Mouse (Mus musculus): ENCODE results near the gene Efs. TPM values are rescaled to one million over a fixed set of nuclear protein-coding genes. Genes with fewer than 3 reads are reported as not detected.

Efs gene
- polyA plus RNA-seq, 1 experiment: 0.16 TPM

GRCm38 (mm10) chr14:54912109-54912850, 13.6 kb downstream of the Efs start:
- no peak for TF ChIP-seq MYOD1 (IDR thresholded peaks at IDR 0.05; ENCODE audit: control insufficient read depth, insufficient read length, low read depth)
- TF ChIP-seq MYOG (IDR thresholded peaks at IDR 0.05; ENCODE audit: control insufficient read depth, extremely low read depth, insufficient read length): no peak
- TF ChIP-seq CTCF (IDR thresholded peaks at IDR 0.05; ENCODE audit: control insufficient read depth, insufficient read depth, insufficient read length): no peak
- no peak for TF ChIP-seq MAX (IDR thresholded peaks at IDR 0.05)
- no peak for TF ChIP-seq FOSL1 (IDR thresholded peaks at IDR 0.05; ENCODE audit: insufficient read depth, low read length, poor library complexity, severe bottlenecking)
- no peak for TF ChIP-seq CEBPB (IDR thresholded peaks at IDR 0.05; ENCODE audit: low read depth)
- TF ChIP-seq USF1 (IDR thresholded peaks at IDR 0.05; ENCODE audit: low read depth): no peak
- peaks cover 42% of the 10 kb centered on the region for H3K27me3 ChIP-seq (ENCODE audit: control insufficient read depth, insufficient read depth, insufficient read length)
- no peak overlapping the region for H3K4me3 ChIP-seq (ENCODE audit: insufficient read depth, poor library complexity, severe bottlenecking)
- H3K79me3 ChIP-seq (ENCODE audit: low read depth): no peaks in the 10 kb centered on the region
- H3K36me3 ChIP-seq (ENCODE audit: control insufficient read depth, insufficient read depth): no peaks in the 10 kb centered on the region
- no peak overlapping the region for H3ac ChIP-seq (ENCODE audit: control insufficient read depth, insufficient read length, low read depth)
- H3K79me2 ChIP-seq (ENCODE audit: control insufficient read depth, insufficient read depth): no peaks in the 10 kb centered on the region

DNA sequence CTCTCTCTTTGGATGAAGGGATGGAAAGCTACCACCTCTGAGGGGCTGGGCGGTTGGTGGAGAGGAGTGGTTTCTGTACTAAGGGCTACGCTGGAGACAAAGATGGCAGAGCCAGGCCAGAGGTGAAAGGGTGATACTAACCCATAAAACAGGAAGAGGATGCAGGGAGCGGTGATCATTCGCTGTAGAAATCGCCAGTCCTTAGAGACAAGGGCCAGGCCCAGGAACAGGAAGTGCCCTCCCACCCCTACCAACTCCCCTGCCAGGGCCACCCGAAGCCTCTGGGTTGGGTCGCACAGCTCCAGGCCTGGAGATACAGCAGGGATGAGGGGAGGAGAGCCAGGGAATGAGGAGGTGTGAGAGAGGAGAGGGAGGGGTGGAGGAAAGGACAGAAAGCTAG, 17.2 kb downstream of the Efs start:
- H3K79me2 ChIP-seq (ENCODE audit: control insufficient read depth, insufficient read depth): no peaks in the 10 kb centered on the region
- H3K36me3 ChIP-seq (ENCODE audit: control insufficient read depth, insufficient read depth): no peaks in the 10 kb centered on the region

GRCm38 (mm10) chr14:54903641-54904040, 22.3 kb downstream of the Efs start:
- peaks cover 11% of the 10 kb centered on the region for H3K36me3 ChIP-seq (ENCODE audit: control insufficient read depth, insufficient read depth)
- no peaks in the 10 kb centered on the region for H3K79me2 ChIP-seq (ENCODE audit: control insufficient read depth, insufficient read depth)
- no peak for TF ChIP-seq FOSL1 (IDR thresholded peaks at IDR 0.05; ENCODE audit: insufficient read depth, low read length, poor library complexity, severe bottlenecking)
- TF ChIP-seq MYOD1 (IDR thresholded peaks at IDR 0.05; ENCODE audit: control insufficient read depth, insufficient read length, low read depth): no peak
- no peak for TF ChIP-seq USF1 (IDR thresholded peaks at IDR 0.05; ENCODE audit: low read depth)
- no peak for TF ChIP-seq MYOG (IDR thresholded peaks at IDR 0.05; ENCODE audit: control insufficient read depth, extremely low read depth, insufficient read length)
- no peak for TF ChIP-seq MAX (IDR thresholded peaks at IDR 0.05)
- TF ChIP-seq CTCF (IDR thresholded peaks at IDR 0.05; ENCODE audit: control insufficient read depth, insufficient read depth, insufficient read length): no peak
- no peak for TF ChIP-seq CEBPB (IDR thresholded peaks at IDR 0.05; ENCODE audit: low read depth)
- no peak overlapping the region for H3ac ChIP-seq (ENCODE audit: control insufficient read depth, insufficient read length, low read depth)
- H3K4me3 ChIP-seq (ENCODE audit: insufficient read depth, poor library complexity, severe bottlenecking): no peak overlapping the region
- H3K27me3 ChIP-seq (ENCODE audit: control insufficient read depth, insufficient read depth, insufficient read length): no peaks in the 10 kb centered on the region
- H3K79me3 ChIP-seq (ENCODE audit: low read depth): no peaks in the 10 kb centered on the region

More for the DNA sequence above, 17.2 kb downstream of the Efs start:
- H3ac ChIP-seq (ENCODE audit: control insufficient read depth, insufficient read length, low read depth): no peak overlapping the region
- H3K27me3 ChIP-seq (ENCODE audit: control insufficient read depth, insufficient read depth, insufficient read length): peaks cover 23% of the 10 kb centered on the region
- H3K4me3 ChIP-seq (ENCODE audit: insufficient read depth, poor library complexity, severe bottlenecking): no peak overlapping the region
- H3K79me3 ChIP-seq (ENCODE audit: low read depth): no peaks in the 10 kb centered on the region
- no peak for TF ChIP-seq MYOD1 (IDR thresholded peaks at IDR 0.05; ENCODE audit: control insufficient read depth, insufficient read length, low read depth)
- TF ChIP-seq MAX (IDR thresholded peaks at IDR 0.05): no peak
- no peak for TF ChIP-seq FOSL1 (IDR thresholded peaks at IDR 0.05; ENCODE audit: insufficient read depth, low read length, poor library complexity, severe bottlenecking)
- no peak for TF ChIP-seq MYOG (IDR thresholded peaks at IDR 0.05; ENCODE audit: control insufficient read depth, extremely low read depth, insufficient read length)
- TF ChIP-seq CTCF (IDR thresholded peaks at IDR 0.05; ENCODE audit: control insufficient read depth, insufficient read depth, insufficient read length): no peak
- no peak for TF ChIP-seq CEBPB (IDR thresholded peaks at IDR 0.05; ENCODE audit: low read depth)
- TF ChIP-seq USF1 (IDR thresholded peaks at IDR 0.05; ENCODE audit: low read depth): no peak

- H3K79me2 ChIP-seq (ENCODE audit: control insufficient read depth, insufficient read depth): peaks cover 19% of the 10 kb centered on the region
- H3K79me3 ChIP-seq (ENCODE audit: low read depth): peaks cover 14% of the 10 kb centered on the region
- H3K27me3 ChIP-seq (ENCODE audit: control insufficient read depth, insufficient read depth, insufficient read length): no peaks in the 10 kb centered on the region
- H3K4me3 ChIP-seq (ENCODE audit: insufficient read depth, poor library complexity, severe bottlenecking): no peak overlapping the region
- H3ac ChIP-seq (ENCODE audit: control insufficient read depth, insufficient read length, low read depth): no peak overlapping the region
- H3K36me3 ChIP-seq (ENCODE audit: control insufficient read depth, insufficient read depth): peaks cover 39% of the 10 kb centered on the region
- TF ChIP-seq FOSL1 (IDR thresholded peaks at IDR 0.05; ENCODE audit: insufficient read depth, low read length, poor library complexity, severe bottlenecking) (no peak), CEBPB (IDR thresholded peaks at IDR 0.05; ENCODE audit: low read depth) (peak; percentile 78)
These were observed 25.5 kb downstream of the Efs start for GRCm38 (mm10) chr14:54900383-54900782.

DNA sequence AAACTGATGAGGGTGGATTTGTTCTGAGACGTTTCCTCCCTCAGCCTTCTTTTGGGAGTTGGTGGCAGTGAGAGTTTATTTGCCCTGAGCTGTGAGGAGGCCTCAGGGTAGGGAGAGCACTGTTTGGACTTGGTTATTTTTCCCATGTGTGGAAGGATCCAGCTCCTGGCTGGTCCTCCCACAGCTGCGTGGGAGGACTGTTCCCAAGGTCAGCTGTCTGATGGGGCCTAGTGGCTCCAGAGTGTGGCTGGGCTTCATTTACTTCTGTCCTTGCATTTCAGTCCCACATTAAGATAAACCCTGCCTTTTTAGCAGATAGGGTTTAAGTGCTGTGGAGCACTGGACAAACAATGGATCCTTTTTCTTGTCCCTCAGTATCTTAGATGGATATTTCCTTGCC, 28.5 kb downstream of the Efs start:
- no peak for TF ChIP-seq MYOG (IDR thresholded peaks at IDR 0.05; ENCODE audit: control insufficient read depth, extremely low read depth, insufficient read length)
- TF ChIP-seq CEBPB (IDR thresholded peaks at IDR 0.05; ENCODE audit: low read depth): no peak
- TF ChIP-seq FOSL1 (IDR thresholded peaks at IDR 0.05; ENCODE audit: insufficient read depth, low read length, poor library complexity, severe bottlenecking): no peak
- TF ChIP-seq MAX (IDR thresholded peaks at IDR 0.05): no peak
- TF ChIP-seq CTCF (IDR thresholded peaks at IDR 0.05; ENCODE audit: control insufficient read depth, insufficient read depth, insufficient read length): no peak
- no peak for TF ChIP-seq USF1 (IDR thresholded peaks at IDR 0.05; ENCODE audit: low read depth)
- TF ChIP-seq MYOD1 (IDR thresholded peaks at IDR 0.05; ENCODE audit: control insufficient read depth, insufficient read length, low read depth): no peak
- Histone ChIP-seq H3K79me2 (ENCODE audit: control insufficient read depth, insufficient read depth) (peaks cover 33% of the 10 kb centered on the region), H3K4me3 (ENCODE audit: insufficient read depth, poor library complexity, severe bottlenecking) (no peak overlapping the region), H3K27me3 (ENCODE audit: control insufficient read depth, insufficient read depth, insufficient read length) (no peaks in the 10 kb centered on the region), H3K79me3 (ENCODE audit: low read depth) (peaks cover 25% of the 10 kb centered on the region), H3K36me3 (ENCODE audit: control insufficient read depth, insufficient read depth) (peaks cover 40% of the 10 kb centered on the region), H3ac (ENCODE audit: control insufficient read depth, insufficient read length, low read depth) (no peak overlapping the region)

Measured in C2C12 (cell line).